Mouse (Mus musculus) ES-Bruce4 (cell line): ENCODE results near the gene Psmb5. TPM values are rescaled to one million over a fixed set of nuclear protein-coding genes. Genes with fewer than 3 reads are reported as not detected.
"Not testable (repeated sequence)": the region's sequence is repeated elsewhere in the genome, so short reads cannot be mapped to it uniquely, and the experiment has no call there.

Experiments used
- H3K27ac ChIP-seq: 2 replicates; pipeline ENCODE4 v1.5.1; 2012; ENCODE audit warnings: low read length, inconsistent platforms; ENCODE audit not compliant: insufficient read depth
- H3K27me3 ChIP-seq: 2 replicates; pipeline ENCODE4 v1.6.1; 2012; ENCODE audit warnings: mild to moderate bottlenecking, low read length, inconsistent platforms; ENCODE audit not compliant: control insufficient read depth, poor library complexity, insufficient read depth, severe bottlenecking
- H3K36me3 ChIP-seq: 2 replicates; pipeline ENCODE4 v1.6.1; 2012; ENCODE audit warnings: inconsistent platforms, mild to moderate bottlenecking, low read length, moderate library complexity; ENCODE audit not compliant: control insufficient read depth, poor library complexity, insufficient read depth, severe bottlenecking
- H3K4me1 ChIP-seq: one replicate; pipeline ENCODE4 v1.8.1; 2011; ENCODE audit warnings: low read length; ENCODE audit not compliant: control insufficient read depth, insufficient read depth
- H3K4me3 ChIP-seq: 2 replicates; pipeline ENCODE4 v1.5.1; 2011; ENCODE audit warnings: low read depth, mild to moderate bottlenecking, low read length
- H3K9ac ChIP-seq: 2 replicates; pipeline ENCODE4 v1.6.1; 2012; ENCODE audit warnings: low read depth, mild to moderate bottlenecking, inconsistent platforms; ENCODE audit not compliant: poor library complexity, severe bottlenecking
- H3K9me3 ChIP-seq: replicated peaks from 2 replicates; pipeline ENCODE4 v1.6.1; 2012; ENCODE audit warnings: mild to moderate bottlenecking, low read length, inconsistent platforms; ENCODE audit not compliant: control insufficient read depth, poor library complexity, insufficient read depth, severe bottlenecking
- CTCF ChIP-seq: IDR thresholded peaks from one replicate; pipeline ENCODE4 v1.8.1; 2011; ENCODE audit warnings: low read depth, low read length
- EP300 ChIP-seq: IDR thresholded peaks from 2 replicates; pipeline ENCODE4 v1.6.1; 2011; ENCODE audit warnings: low read depth, low read length; ENCODE audit not compliant: insufficient read depth
- POLR2A ChIP-seq: IDR thresholded peaks from one replicate; pipeline ENCODE4 v1.8.1; 2011; ENCODE audit warnings: low read length; ENCODE audit not compliant: insufficient read depth
- polyA plus RNA-seq: library from polyadenylated mRNA; stranded (reverse); fragments of >200 nt; gene quantifications from 2 replicates; pipeline ENCODE4 v1.2.4, GENCODE M21; 2011; ENCODE audit warnings: low read depth; ENCODE audit not compliant: missing spikeins, insufficient read depth, insufficient read length

Psmb5 gene
- polyA plus RNA-seq, 1 experiment: 206 TPM

- Histone ChIP-seq H3K27me3 (no peaks in the 10 kb centered on the region), H3K9me3 (no peaks in the 10 kb centered on the region), H3K4me3 (no peak overlapping the region), H3K27ac (no peak overlapping the region), H3K4me1 (peaks cover 3% of the 10 kb centered on the region), H3K36me3 (no peaks in the 10 kb centered on the region), H3K9ac (no peak overlapping the region)
- TF ChIP-seq EP300 (no peak), POLR2A (no peak), CTCF (no peak)
Measured at GRCm38 (mm10) chr14:54624976-54625375, 7.2 kb upstream of the Psmb5 start.

DNA sequence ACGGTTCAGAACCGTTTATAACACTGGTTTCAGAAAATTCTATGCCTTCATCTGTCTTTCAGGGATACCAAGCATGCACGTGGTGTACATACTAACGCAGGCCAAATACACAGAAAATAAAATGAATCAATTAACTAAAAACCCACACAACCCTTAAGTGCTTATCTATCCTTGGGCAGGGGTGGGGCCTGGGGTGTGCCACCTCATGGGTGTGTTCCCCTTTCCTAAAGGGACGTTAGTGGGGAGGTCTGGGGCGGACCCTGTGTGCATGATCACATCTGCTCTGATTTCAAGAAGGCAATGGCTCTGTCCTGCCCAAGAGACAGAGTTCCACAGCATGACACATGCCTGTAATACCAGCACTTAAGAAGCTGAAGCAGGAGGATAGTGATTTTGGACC, 5.5 kb upstream of the Psmb5 start:
- Histone ChIP-seq H3K9ac (no peak overlapping the region), H3K4me1 (peaks cover 3% of the 10 kb centered on the region), H3K4me3 (no peak overlapping the region), H3K36me3 (no peaks in the 10 kb centered on the region), H3K27ac (no peak overlapping the region), H3K9me3 (peaks cover 3% of the 10 kb centered on the region; the same call in 1 of the 2 replicates), H3K27me3 (no peaks in the 10 kb centered on the region)
- TF ChIP-seq CTCF (no peak), EP300 (no peak), POLR2A (no peak)

DNA sequence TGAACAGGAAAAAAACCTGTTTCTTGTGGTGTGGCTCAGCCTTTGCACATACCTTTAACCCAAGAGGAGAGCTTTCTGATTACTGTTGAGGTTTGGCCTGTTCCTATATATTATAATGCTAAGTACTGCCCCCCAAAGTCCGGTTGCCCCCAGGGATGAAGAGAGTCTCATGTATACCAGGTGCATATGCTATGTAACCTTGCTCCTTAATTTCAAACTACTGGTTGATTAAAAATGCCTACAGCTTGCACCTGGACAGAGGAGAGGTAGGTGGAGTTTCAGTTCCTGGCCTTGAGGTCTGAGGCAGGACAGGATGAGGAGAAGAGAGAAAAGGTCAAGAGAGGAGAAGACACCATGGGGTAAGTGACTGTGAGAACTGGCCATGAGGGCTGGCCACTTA, 3.3 kb upstream of the Psmb5 start, which contains the start of gene Psmb11:
Psmb11 (plus strand) TSS at position 301 of the 400 bp plus-strand sequence.
- TF ChIP-seq EP300: no peak
- TF ChIP-seq POLR2A: no peak
- TF ChIP-seq CTCF: no peak
- Histone ChIP-seq H3K9me3 (peaks cover 3% of the 10 kb centered on the region; the same call in 1 of the 2 replicates), H3K27ac (no peak within 1 kb of the TSS), H3K36me3 (peaks cover 2% of the 10 kb centered on the region), H3K4me3 (no peak within 1 kb of the TSS), H3K27me3 (no peaks in the 10 kb centered on the region), H3K4me1 (peaks cover 3% of the 10 kb centered on the region), H3K9ac (no peak within 1 kb of the TSS)

DNA sequence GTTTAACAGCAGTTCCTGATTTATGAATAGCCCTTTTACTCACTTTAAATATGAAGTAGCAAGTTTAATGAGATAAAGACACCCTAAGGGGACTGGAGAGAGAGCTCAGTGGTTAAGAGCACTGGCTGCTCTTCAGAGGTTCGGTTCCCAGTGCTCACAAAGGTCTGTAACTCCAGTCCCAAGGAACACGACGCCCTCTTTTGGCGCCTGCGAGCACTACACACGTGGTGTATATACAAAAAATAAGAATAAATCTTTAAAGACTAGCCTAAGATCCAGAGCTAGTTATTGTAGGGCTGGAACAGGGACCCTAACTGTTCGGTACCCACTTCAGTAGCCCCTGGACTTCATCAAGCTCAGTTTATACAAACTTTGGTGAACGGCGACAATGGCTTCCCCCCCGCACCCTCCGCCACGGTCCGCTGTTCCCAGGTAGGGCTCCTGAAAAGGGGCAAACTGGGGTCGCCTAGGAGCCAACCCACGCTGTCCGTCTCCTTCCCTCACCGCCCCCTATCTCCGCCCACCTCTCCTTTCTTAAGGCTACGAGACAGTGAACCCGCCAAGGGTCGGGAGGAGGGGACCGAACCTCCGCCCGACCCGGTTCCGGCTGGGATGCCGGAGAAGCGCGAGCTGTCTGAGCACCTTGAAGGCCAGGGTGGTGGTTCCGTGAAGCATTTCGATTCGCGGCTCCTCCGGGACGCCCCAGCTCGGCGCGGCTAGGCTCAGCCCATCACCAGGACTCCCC, 498 bp downstream of the Psmb5 start:
- no peak for TF ChIP-seq EP300
- TF ChIP-seq CTCF: peak; percentile 45
- Histone ChIP-seq H3K4me3 (peak overlapping the region; percentile 96), H3K9me3 (peaks cover 3% of the 10 kb centered on the region; the same call in 1 of the 2 replicates), H3K4me1 (peaks cover 5% of the 10 kb centered on the region), H3K36me3 (peaks cover 20% of the 10 kb centered on the region), H3K9ac (peak overlapping the region; percentile 95), H3K27me3 (no peaks in the 10 kb centered on the region), H3K27ac (peak overlapping the region; percentile 49; the same call in 1 of the 2 replicates)

DNA sequence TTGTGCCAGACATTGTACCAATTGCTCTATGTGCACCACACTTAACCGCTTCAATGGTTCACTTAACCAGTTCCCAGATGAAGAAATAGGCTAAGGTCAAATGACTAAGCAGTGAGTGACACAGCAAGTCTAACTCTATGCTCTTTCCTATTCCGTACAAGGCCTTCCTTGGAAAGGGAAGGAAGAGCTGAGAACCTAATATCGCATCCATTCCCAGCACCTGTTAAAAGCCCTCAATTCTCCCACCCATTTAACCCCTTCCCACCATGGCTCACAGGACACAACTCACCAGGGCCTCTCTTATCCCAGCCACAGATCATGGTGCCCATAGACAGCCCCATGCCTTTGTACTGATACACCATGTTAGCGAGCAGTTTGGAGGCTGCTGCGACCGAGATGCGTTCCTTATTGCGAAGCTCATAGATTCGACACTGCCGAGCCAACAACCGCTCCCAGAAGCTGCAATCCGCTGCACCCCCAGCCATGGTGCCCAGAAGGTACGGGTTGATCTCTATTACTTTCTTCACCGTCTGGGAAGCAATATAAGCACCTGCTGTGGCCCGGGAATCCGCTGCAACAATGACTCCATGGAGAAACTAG, 1.5 kb downstream of the Psmb5 start:
- Histone ChIP-seq H3K27me3 (no peaks in the 10 kb centered on the region), H3K9me3 (peaks cover 3% of the 10 kb centered on the region; the same call in 1 of the 2 replicates), H3K27ac (no peak overlapping the region), H3K9ac (peak overlapping the region; percentile 95), H3K36me3 (peaks cover 25% of the 10 kb centered on the region), H3K4me3 (peak overlapping the region; percentile 47), H3K4me1 (peaks cover 5% of the 10 kb centered on the region)
- TF ChIP-seq POLR2A (no peak), CTCF (no peak), EP300 (no peak)

DNA sequence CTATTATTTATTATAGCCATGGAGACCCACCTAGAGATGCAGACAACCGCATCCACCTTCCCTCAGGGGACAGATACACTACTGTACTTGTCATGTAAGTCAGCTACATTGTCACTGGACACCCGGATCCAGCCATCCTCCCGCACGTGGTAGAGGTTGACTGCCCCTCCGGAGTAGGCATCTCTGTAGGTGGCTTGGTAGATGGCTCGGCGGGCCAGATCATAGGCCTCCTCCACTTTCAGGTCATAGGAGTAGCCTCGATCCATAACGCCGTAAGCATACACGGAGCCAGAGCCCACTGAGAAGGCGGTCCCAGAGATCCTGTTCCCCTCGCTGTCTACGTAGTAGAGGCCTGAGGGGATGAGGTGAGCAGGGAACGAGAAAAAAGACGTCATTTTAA, 3.7 kb downstream of the Psmb5 start:
- H3K27ac ChIP-seq, H3K9me3 ChIP-seq, H3K9ac ChIP-seq, H3K27me3 ChIP-seq, H3K4me1 ChIP-seq, H3K4me3 ChIP-seq: not testable (repeated sequence)
- H3K36me3 ChIP-seq: peaks cover 25% of the 10 kb centered on the region
